Mouse (Mus musculus) lung, adult 18-20 months (tissue): Measurements from ENCODE around the gene Arl15.

Source experiments
- DNase-seq, 2 experiments: peaks; one replicate each; pipeline ENCODE4 v3.0.0; 2022; ENCODE audit warnings: mixed read lengths in 2 of 2

Arl15 gene

DNA sequence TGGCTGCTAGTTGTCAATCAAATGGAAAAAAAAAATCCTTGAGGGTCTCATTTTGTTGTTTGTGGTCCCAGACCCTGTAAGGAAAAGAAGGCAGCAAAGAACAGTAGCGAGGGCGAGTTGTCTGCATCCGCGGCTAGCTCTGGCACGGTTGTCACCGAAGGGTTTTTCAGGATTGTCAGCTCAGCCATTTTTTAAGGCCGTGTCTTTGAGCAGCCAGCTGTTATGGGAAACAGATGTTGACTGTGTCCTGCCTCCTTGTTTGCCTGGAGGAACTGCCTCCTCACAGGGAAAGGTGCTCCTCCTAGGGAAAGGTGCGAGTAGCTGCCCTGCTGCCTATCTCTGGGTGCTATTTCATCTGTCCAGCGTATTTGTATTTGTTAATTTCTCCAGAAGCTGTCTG lies 144.3 kb downstream of the Arl15 start:
- no peak for DNase-seq

DNA sequence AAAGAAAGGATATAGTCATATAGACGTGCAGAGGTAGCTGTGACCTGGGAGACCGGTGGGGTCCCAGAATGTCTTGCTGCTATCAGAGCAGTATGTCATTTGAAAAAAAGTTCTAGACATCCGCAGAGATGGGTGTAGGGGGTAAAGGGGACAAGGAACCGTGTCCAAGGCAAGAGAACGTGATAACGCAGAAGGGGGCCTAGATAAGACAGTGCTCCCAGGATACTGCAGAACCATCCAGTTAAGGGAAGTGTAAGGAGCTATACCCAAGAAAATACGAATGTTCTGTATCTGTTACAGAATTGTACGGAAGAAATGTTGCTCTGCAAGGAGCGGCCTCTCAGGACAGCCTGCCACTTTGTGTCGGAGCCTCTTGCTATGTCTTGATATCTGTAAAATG lies 144.8 kb downstream of the Arl15 start:
- DNase-seq, result no peak

DNA sequence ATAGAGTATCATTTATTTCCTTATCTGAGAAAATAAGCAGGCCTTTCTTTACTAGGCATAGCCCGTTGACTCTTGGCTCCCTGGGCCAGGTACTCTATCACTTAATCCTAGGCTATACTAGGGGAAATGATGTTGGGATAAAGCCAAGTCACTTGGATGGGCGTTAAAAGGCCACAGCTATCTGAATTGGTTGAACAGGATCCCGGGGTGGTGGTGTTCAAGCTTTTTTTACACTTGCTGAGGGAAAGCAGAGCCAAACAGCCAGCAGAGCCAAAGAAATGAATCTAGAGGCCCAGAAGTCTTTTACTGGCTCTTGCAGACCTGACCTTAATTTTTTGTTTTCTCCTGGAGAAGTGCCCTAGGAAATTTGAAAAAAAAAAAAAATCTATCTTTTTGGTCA lies 145.4 kb downstream of the Arl15 start:
- DNase-seq, result no peak

DNA sequence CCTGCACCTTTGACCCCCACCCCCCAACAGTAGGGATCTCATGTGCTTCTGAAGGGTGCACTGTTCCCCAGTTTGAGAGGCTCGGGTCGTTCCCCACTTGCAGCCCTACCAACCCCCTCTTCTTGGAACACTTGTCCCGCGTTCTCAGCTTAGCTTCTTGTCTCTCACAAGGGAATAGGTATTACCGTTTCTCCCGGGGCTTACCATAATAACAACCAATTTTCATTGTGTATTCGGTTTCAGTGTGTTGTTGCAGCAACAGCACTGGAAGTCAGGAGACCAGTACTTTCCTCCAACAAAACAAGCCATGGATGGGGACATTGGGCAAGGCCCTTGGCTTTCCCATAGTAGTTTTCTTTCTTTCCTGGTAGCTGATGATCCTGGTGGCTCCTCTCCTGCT lies 145.8 kb downstream of the Arl15 start:
- no peak for DNase-seq

DNA sequence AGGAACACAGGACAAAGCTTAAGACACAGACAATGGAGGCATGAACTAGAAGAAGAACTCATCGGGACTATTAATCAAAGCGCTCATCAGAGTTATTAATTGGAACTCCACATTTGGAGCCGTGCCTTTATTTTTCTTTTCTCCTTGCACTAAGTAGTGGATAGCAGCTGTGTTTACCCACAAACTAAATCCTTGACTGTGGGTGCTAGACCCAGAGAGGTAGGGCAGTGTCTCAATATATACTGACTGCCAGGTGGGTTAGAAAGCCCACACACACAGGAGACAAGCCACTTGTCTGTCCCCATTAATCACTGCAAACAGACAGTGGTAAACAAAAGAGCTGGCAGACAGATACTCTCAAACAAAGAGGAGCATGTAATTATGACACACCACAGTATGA lies 147.6 kb downstream of the Arl15 start:
- DNase-seq, result no peak

DNA sequence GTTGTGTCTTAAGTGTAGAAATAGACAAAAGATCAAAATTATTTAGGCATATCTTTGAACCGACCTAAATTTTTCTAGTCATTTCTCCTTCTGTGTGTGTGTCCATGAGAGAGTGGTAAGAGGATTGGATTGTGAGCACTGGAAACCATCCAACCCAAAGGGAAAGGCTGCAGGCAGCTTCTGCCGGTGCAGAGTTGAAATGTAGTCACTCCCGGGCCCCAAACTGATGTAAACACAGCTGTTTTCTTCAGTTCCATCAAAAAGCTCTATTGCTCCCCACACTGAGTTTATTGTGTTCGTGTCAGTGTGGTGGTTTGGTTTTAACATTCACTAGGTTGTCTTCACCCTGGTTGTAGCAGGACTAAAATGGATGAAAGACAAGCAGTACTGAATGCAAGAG lies 153.2 kb downstream of the Arl15 start:
- DNase-seq, result no peak

DNA sequence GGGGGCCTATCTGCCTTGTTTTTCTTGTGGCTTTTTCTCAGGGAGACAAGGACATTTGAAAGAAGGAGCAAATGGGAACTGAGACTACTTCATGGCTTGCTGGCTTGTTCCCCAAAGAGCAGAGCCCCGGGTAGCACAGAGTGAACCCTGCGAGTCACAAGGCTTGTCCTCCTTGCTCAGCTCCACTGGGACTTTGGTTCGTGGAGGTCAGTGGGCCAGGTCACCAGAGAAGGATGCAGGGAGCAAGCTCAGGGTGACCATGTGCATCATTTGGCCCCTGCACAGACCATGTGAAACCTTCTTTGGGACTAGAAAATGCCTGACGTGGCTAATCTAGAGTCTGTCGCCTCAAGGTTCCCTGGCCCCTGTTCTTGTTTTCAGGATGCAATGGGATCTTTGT lies 155.4 kb downstream of the Arl15 start:
- no peak for DNase-seq

DNA sequence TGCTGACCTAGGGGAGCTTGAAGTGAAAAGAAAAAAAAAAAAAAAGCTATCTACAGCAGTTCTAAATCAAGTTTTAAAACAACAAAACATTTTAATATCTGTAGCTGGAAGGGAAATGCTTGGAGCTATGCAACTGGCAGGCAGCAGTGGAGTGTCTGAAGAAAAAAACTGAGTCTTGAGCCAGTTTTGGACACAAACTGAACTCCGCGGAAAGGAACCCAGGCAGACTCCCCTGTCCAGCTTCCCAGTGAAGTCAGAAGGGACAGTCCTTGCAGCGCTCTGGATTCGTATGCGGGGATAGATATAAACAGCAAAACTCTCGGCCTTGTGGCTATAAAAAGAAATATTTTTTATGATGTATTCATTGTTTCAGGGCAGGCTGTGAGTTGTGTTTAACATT lies 155.8 kb downstream of the Arl15 start:
- DNase-seq, result no peak

DNA sequence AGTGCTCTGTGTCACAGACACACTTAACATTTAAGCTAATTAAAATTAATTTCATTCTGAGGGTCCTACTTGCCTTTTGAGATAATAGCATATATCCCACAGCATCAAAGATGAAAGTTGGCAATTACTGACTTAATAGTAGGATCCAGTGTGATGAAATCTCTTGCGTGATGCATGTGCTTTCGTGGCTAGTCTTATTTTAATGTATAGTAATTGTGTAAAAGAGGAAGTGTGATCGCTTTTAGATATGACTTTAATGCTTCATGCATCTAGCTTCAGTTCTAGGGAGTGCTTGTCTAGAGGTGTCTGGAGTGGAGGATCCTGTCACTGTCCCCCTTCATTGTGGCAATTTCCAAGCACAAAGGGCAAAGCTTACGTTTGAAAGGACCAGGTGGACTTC lies 163.1 kb downstream of the Arl15 start:
- DNase-seq, result no peak

DNA sequence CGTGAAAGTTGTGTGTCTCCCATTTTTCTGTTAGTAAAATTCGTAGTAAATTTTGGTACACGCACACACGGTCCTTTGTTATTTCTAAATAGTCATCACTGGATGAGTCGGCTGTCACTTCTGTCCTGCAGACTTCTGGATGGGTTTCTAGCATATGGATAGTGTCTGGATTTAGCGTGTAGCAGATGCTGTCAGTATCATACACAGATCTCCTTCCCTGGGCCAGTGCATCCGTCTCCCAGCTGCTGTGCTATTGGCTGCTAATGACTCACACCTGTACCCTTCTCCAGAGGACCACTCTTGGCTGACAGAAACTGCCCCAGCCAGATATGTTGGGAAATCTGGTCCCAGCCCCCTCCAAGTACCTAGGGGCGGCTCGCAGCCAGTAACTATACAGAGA lies 170.6 kb downstream of the Arl15 start:
- DNase-seq, result no peak

DNA sequence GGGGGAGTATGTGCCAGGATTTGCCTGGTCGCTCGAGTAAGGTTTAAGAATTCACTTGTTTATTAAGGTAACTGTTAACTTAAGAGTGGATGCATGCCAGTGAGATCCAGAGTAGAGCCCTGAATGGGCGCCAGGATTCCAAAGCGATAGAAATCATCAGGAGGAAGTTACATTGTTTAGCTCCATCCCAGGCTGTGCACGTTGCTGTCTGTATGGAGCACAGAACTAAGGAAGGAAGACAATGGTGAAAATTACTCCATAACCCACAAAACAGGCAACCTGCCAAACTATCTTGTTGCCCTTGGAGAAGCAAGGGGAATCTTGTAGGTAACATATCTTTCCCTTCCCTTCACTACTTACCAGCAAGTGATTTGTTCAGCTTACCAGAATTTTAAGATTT lies 176.4 kb downstream of the Arl15 start:
- DNase-seq, result peak; percentile 23 to 53

DNA sequence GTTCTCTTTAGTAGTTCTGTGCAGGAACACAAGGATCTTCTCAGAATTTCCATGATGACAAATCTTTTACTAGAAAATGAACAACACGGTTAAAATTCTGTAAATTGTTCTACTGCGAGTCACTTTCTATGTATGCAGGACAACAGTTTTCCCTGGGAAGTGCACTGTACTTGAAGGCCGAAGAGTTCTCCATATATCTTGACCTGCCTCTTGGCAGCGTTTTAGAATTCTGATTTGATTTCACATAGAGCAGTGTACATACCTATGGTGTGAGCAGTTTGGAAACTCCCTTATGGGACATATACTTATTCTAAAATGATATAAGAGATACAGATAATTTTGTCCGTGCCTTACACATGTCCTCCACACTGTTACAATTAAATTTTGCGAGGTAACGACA lies 178.1 kb downstream of the Arl15 start:
- no peak for DNase-seq

DNA sequence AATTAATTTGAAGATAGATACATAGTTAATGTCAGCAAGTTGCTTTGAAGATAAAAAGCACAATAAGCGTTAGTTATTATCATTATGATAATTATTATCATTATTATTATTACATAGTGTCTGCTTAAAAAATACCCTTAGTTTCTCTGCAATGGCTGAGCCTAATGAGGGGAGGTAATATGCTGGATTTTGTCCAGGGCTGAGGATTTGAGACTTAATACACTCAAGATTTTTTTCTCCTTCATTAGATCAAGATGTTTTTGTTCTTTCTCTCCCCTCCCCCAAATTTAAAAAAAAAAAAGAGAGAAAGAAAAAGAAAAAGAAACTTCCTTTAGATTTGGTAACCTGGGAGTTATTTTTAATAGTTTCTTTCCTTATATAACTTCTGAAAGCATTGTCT lies 180.6 kb downstream of the Arl15 start:
- no peak for DNase-seq

DNA sequence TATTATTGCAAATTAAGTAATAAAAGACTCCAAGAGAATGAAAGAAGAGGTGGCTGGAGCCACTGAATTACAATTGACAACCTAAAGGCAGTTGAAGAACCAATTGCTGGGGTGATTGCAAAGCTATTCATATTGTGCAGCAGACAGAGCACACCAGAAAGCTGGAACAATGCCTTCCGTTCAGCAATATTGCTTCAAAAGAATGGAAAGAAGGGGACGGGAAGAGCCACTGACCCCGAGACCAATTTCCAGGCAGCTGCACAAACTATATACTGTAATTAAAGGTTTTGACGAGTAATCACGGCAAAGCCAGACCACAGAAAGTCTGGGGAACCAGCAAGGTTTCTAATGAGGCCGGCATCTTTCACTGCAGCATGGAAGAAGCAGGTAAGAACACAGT lies 181.4 kb downstream of the Arl15 start:
- no peak for DNase-seq

DNA sequence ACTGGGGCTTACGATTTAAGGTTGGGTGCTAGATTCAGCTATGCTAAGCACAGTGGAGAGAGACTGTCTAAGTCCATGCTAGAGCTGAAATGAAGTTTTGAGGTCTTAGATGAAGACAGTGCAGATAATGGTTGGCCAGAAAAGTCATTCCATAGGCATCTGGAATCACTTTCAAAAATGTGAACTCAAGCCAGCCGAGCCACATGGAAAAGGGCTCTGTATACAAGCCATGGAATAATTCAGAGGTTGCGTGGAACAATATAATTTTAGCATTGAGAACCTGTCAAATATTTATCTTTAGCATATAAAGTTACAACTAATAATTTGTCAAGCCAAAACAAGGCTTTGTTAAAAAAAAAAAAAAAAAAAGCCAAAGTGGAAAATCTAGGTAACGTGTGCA lies 182.6 kb downstream of the Arl15 start:
- DNase-seq, result no peak

DNA sequence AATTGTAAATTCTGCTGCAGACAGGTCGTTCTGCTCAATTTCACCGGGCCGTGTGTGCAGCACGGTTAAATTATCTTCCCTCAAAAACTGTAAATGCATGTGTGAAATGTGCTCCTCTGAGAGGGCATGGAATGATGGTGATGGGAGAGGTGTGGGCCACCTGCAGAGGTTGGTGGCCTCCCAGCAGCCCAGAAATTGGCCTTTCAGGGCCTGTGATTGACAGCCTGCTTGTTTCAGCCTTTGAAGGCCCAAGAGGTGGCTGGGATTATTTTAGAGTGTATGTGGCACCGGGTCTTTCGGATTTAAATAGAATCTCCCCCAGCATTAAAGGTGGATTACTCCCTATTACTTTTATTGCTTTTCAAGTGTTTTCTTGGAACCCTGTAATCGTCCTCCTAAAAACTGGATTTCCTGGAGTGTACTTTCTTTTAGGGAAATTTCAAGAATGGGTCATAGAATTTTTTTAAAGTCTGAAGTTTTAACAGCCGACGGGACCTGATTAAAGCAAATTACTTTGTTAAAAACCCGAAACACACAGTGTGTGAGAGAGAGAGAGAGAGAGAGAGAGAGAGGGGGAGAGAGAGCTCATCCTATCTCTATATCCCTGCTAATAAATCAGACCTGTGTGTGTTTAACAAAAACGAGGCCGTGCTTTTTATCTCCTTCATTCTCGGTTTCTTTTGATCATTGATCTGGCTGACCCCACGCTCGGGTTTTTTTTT lies 186.6 kb downstream of the Arl15 start:
- no peak for DNase-seq

DNA sequence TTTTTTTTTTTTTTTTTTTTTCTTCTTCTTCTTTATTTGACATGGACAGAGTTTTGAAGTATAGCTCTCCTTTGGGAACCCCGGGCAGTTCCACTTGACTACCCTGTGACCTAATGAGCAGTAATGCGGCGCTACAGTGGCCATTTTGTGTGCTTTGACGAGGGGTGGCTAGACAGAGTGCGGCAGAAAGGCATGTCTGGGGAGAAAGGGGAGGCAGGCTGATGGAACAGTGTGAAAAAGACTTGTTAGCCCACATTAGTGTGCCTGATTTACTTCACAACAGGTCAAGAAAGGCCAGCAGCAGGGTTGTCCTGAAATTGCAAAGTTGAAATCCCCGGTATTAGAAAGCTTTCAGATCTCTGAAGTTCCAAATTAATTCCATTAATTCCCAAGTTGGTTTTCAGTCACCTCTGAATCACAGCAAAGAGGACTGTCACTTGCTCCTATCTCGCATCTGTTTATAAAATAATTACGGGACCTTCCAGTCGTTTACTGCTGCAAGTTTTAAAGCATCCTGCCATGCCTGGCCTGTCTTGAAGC lies 187.2 kb downstream of the Arl15 start:
- DNase-seq, result no peak

DNA sequence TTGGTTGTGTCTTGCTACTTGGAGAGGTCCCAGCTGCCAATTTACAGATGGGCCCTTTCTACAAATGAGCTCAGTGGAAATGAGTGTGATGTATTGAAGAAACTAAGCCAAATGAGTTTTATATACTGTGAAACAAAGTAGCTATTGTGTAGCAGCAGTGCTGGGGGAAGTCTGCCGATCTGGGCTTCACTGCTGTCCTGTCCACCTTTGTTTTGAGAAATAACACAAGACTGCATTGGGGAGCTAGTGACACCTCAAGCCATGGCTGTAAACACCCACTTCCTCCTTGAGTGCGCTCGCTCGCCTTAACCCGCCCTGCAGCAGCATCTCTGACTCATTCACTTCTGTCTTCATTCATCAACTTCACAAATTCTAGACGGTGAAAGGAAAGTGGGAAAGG lies 189.3 kb downstream of the Arl15 start:
- no peak for DNase-seq

DNA sequence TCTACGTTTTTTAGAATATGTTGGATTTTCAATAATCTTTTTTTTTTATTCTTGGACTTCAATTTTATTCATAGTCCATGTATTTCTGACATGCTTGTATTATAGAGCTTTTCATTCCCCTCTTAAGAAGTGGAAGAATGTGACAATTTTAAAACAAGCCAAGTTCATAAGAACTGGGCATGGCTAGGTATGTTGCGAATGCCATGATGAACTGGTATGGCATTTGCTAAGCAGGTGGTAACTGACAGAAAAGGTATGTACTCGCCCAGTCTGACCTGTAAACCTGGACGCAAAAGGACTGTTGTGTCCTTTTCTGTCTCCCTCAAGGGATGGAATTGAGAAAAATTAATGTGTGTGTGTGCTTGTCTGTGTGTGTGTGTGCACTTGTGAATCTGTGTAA lies 190.2 kb downstream of the Arl15 start:
- DNase-seq, result no peak

DNA sequence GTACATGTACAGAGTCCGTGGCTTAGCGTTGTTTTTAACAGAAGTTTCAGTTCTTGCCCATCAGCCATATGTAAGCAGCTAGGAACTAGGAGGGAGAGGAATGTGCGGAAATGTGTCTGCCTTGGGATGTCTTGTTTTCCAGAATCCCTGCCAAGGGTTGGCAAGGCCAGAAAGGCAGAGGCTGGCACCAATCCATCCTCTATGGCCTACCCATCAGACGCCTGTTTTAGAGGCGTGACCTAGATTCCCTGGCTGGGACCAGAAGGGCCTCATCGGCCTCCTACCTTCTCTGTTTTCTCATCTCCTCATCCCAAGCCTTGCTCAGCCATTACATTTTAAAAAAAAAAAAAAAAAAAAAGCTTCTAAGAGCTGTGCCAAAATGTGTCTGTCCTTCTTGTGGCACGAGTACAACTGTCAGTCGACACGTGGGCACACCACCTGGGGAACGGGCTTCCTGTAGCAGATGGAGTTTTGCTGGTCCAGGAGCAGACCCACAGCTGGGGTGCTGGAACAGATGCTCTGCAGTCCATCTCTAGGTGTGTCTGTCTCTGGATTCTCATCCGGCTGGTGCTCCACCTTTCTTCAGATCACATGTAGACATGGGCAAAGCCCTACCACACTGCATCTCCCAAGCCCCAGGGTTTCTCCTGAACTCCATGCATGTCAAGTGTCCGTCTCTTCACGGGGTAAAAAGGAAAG lies 192.7 kb downstream of the Arl15 start:
- DNase-seq, result peak; percentile 50 to 53

DNA sequence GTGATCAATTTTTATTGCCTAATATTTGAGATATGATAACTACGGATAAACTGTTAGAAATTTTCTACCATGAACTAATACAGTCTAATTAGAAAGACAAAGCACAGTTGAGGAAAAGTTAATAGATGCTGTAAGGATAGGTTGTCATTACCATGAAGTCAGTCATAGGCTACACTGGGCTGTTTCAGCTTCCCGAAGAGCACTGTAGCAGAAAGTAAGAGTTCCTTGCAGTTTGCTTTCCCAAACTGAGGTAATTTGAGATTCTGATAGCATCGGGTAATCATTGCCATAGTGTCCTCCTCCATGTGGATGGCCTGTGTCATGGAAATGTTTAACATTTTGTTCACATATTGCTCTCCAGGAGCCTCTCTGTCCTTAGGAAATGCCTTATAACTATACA lies 195.9 kb downstream of the Arl15 start:
- no peak for DNase-seq

DNA sequence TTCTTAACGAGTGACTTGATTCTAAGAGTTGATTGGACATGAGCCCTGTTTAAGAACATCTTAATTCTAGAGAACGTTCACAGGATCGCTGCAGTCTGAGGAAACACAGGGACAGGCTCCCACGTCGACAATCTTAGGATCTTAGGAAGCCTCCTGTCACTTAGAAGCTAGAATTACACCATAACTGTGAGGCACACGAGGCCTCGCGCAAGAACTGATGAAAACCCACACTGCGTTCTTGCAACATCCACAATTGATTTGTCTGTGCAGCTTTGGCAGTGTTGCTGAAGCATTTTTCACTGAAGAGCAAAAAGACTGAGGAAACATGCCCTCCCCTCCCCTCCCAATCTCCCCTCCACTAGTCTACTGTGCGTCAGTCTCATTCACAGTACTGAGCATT lies 196.4 kb downstream of the Arl15 start:
- no peak for DNase-seq

DNA sequence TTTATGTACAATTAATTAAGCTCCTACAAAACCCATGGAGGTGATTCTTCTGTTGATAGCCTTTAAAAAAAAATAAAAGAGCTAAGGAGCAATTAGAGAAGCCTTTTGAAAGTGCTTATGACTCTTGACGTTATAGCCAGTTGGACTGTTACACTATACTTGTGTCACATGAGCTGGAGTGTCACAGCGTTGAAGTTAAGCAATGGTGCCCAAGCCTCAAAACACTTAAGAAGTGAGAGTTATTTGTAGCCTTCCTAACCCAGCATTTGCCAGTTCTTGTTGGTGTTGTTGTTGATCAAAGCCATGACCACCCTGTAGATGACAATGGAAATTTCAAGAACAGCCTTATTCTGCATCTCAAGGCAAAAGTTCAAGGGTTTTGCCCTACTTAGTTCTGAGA lies 198.8 kb downstream of the Arl15 start:
- DNase-seq, result no peak

DNA sequence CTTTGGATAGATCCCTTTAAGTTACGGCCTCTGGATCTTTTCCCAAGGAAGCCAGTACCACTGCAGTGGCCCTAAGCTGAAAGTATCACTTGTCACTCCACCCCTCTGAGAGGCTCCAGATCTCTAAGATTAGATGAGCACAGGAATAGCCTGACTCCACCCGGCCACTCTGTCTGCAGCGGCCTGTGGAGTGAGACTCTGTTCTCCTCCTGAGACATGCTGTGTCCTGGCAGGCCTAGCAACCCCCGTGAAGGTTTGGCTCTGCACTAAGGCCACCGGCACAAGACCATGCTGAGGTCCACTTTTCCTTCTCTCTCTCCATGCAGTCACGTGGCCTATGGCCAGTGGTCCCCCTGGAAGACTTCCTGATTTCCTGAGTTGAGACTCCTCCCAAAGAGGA lies 200.3 kb downstream of the Arl15 start:
- no peak for DNase-seq
